Mouse (Mus musculus) spleen, adult 12 weeks (tissue): ENCODE measurements around the gene Phox2b.

Source experiments
- DNase-seq: peaks from one replicate; pipeline ENCODE4 v3.0.0; 2022; ENCODE audit warnings: low spot score

The Phox2b gene

GRCm38 (mm10) chr5:67098733-67099323 is at the start of gene Phox2b:
Gene Phox2b (minus strand): TSS chr5:67099301.
- DNase-seq = no peak

- DNase-seq = no peak
These were observed 43.5 kb upstream of the Phox2b start for GRCm38 (mm10) chr5:67142622-67143021.

- DNase-seq = no peak
These were observed 40.2 kb upstream of the Phox2b start for GRCm38 (mm10) chr5:67139052-67140015.

- no peak for DNase-seq
These were observed 39.5 kb upstream of the Phox2b start for GRCm38 (mm10) chr5:67138643-67139042.

- DNase-seq = no peak
These were observed 35.6 kb upstream of the Phox2b start for GRCm38 (mm10) chr5:67134698-67135097.

GRCm38 (mm10) chr5:67131671-67132070 is 32.6 kb upstream of the Phox2b start:
- no peak for DNase-seq

- no peak for DNase-seq
These were observed 7.2 kb upstream of the Phox2b start for GRCm38 (mm10) chr5:67106261-67106660.

- no peak for DNase-seq
These were observed 3.9 kb upstream of the Phox2b start for GRCm38 (mm10) chr5:67103016-67103415.

- DNase-seq = no peak
These were observed 2.9 kb upstream of the Phox2b start for GRCm38 (mm10) chr5:67101793-67102600.

- no peak for DNase-seq
These were observed 2.3 kb upstream of the Phox2b start for GRCm38 (mm10) chr5:67101395-67101760.

GRCm38 (mm10) chr5:67100564-67101394 is 1.7 kb upstream of the Phox2b start:
- no peak for DNase-seq

- no peak for DNase-seq
These were observed 531 bp upstream of the Phox2b start for GRCm38 (mm10) chr5:67099393-67100271.

GRCm38 (mm10) chr5:67098051-67098732 is 909 bp downstream of the Phox2b start:
- DNase-seq = no peak

GRCm38 (mm10) chr5:67097106-67098050 is 1.7 kb downstream of the Phox2b start:
- no peak for DNase-seq

GRCm38 (mm10) chr5:67096378-67096771 is 2.7 kb downstream of the Phox2b start:
- DNase-seq = no peak

- DNase-seq = no peak
These were observed 3.3 kb downstream of the Phox2b start for GRCm38 (mm10) chr5:67095651-67096377.

- DNase-seq = no peak
These were observed 3.9 kb downstream of the Phox2b start for GRCm38 (mm10) chr5:67095153-67095552.

- DNase-seq = no peak
These were observed 5.1 kb downstream of the Phox2b start for GRCm38 (mm10) chr5:67093991-67094390.
